Mouse (Mus musculus): ENCODE measurements around the gene Morn5. TPM values are rescaled to one million over a fixed set of nuclear protein-coding genes. Genes with fewer than 3 reads are reported as not detected.

Morn5 gene
- 1 to 10 TPM in 1 of 4 experiments, under 1 TPM in 3; 0.38 to 1.2 (median 0.57) TPM for total RNA-seq (2022)

DNA sequence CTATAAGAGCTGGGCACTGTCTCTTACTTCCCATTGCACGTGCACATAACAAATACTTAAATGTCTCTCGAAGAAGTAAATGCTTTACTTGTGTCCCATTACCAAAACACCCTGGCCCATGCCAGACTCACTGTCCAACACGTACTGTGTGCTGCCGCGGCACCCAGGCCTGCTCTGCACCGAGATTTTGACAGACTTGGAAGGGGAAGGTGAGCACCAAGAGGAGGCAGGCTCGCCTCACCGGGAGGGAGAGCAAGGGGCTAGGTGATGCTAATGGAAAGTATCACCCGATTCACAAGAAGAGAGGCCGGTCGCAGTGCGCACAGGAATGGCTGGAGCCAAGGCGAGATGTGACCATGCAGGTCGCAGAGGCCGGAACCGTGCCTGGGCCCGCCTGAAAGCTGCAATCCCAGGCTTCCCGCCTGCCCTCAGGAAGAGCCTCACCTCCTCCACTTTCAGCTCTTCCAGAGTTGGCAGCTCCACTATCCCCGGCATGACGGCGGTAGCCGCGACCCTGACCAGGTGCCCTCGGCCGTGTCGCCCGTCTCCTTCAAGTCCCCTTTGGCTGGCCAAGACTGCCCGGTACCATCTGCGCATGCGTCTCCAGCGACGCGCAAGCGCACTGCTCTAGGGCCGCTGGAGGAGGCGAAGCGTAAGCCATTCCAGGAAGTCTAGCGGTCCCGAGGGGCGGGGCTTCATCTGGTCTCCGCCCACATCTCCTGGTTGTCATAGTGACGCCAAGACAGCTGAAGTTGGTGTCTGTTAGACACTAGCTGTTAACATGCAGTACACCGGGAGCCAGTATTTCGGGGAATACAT, at the start of gene Morn5, which contains the start of gene Ndufa8:
Gene Morn5, plus strand, starts transcription at position 711 of the 819 bp plus-strand sequence.
Gene Ndufa8, minus strand, starts transcription at position 659 of the 819 bp plus-strand sequence.
- DNase-seq, result peak; percentile 97

DNA sequence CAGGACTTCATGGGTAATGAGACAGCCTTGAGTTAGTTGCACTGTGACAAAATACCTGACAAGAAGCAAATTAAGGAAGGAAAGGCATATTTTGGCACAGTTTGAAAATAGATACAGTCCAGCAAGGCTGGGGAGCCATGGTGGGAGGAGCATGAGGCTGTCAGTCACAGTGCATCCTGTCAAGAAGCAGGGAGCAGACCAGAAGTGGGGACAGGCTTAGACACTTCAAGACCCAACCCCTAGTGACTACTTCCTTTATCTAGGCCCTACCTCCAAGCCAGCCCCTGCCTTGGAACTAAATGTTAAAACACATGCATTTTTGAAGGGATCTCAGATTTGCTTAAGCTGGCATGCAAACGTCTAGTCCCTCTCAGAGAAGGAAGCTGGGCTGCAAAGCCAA, 48.9 kb upstream of the Morn5 start:
- no peak for DNase-seq

DNA sequence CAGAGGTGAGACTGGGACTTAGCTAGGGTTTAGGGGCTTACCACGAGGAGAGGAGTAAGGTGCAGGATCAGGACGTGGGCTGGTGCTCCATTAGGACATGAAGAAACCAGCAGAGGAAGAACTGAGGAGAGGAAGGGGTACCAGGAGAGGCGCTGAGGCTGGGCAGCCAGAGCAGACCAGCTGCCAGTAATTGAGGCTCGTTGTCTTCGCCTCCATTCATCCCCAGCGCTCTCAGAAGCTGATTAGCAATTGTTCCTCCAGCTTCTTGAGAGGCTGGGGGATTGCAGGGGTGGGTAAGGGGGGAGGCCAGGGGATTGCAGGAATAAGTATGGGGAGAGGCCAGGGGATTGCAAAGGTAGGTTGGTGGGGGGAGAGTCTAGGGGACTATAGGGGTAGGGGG, 47.1 kb upstream of the Morn5 start:
- no peak for DNase-seq

DNA sequence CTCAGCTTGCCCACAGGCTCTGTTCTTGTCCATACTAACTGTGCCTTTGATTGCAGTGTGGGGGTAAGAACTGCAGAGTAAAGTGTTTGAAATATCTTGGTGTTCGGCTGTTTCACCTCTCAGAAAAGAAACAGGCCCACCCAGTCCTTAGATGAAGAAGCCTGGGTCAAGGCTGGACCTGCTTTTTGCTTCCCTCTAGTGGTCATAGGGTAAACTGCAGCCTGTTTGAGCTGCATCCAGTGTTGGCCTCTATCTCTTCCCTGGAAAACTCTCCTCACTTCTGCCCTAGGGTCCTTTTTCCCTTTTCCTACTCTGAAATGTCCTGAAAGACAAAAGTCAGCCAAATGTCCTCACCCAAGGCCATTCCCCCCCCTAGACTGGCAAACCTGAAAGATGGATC, 41.2 kb upstream of the Morn5 start:
- DNase-seq, result no peak

- no peak for DNase-seq
These were observed 39.9 kb upstream of the Morn5 start for GRCm38 (mm10) chr2:36009386-36009785.

- no peak for DNase-seq
These were observed 38.7 kb upstream of the Morn5 start for GRCm38 (mm10) chr2:36010579-36010978.

- no peak for DNase-seq
These were observed 37.9 kb upstream of the Morn5 start for GRCm38 (mm10) chr2:36011331-36011825.

- DNase-seq, result peak; percentile 50
These were observed 36.2 kb upstream of the Morn5 start for GRCm38 (mm10) chr2:36013010-36013409.

GRCm38 (mm10) chr2:36021385-36022159, 27.7 kb upstream of the Morn5 start:
- DNase-seq, result peak; percentile 44

DNA sequence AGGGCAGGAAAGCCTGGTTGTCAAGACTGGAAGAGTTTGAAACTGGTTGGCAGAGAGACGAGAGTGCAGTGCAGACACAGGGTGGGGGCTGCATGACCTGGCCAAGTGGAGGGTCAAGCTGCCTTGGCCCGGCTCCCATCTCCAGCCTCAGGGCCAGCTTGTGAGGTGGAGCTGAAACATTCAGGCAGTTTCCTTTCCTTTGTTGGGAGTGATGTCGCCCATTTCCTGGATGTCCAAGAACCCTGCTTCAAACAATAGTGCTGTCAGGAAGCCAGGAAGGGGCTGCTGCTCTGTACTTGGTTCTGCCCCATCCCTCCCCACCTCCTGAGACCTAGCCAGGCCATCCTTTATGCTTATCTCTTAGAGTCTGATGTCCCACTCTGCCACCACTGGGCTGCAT, 26.0 kb upstream of the Morn5 start:
- peak; percentile 33 for DNase-seq

DNA sequence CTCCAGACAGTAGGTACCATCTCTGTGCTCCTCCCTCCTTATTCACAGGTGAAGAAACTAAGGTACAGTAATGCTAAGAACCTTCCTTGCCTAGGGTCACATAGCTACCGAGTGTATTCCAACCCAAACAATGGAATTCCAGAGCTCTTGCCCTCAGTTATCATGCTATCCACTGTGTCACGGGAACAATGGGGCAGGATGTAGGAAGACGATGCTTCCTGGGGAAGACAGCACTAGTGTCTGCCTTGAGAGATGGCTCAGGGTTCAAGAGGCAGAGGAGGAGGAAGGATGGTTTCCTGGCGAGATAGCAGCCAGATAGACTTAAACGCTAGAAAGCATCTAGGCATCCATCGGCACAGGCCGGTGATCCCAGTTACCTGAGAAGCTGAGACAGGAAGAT, 16.4 kb upstream of the Morn5 start:
- DNase-seq, result no peak

DNA sequence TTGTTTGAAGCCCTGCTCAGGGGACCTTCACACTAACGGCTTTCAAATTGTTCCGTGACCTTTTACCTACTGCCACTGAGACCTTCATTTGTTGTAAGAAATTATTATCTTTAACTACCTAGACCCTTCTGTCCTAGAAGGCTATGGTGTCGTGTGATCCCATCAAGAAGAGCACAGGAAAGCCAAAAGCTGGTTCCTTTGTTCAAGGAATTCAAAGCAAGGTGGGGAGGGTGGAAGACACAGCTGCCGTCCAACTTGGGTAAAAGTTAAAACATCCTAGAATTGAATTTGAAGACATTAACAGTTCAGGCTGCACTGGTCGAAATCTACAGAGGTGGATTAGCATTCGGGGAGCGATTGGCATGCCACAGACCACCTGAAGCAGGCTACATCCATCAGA, 15.3 kb upstream of the Morn5 start:
- DNase-seq, result no peak

DNA sequence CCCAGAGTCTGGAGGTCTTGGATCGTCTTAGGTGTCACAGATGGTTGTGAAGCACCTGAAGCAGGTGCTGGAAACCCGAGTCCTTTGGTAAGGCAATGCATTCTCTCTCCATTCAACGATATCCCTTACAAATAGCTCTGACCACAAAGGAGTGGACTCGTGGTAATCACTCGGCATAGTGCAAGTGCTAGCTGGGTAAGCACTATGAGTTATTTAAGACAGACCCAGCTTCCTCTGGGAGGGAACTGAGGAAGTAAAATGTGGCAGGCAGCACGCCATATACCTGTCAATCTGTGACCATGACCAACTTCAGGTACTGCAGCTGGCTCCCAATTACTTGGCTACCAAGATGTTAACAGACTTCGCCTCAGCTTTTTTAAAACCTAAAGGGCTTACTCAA, 14.4 kb upstream of the Morn5 start:
- DNase-seq, result no peak

DNA sequence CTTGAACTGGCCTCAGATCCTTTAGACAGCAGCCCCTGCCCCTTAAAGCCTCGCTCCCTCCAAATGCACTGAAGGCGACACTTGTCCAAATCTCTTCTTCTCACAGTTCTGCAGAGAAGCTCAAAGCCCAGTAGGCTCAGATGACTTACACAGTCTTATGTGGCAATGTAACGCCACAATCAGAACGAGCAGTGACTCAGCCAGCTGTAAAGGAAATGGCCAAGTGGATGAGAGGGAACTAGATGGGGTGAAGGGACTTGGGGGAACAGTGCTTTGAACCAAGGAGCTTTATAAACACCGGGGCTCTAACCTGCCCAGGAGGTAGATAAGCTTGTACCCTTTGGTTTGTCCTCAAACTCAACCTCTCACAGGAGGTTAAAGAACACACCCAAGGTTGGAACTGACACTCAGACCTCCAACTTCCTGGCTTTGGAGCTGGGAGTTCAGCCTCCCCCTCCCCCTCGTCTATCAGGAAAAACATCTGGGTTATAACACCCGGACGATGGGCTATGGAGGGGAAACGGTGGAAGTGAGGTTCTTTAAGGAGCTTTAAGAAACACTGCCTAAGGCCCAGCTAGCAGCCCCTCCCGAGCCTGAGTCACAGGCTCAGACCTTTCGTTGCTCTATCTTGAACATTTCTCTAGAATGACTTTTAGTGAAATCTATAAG, 13.7 kb upstream of the Morn5 start:
- no peak for DNase-seq

DNA sequence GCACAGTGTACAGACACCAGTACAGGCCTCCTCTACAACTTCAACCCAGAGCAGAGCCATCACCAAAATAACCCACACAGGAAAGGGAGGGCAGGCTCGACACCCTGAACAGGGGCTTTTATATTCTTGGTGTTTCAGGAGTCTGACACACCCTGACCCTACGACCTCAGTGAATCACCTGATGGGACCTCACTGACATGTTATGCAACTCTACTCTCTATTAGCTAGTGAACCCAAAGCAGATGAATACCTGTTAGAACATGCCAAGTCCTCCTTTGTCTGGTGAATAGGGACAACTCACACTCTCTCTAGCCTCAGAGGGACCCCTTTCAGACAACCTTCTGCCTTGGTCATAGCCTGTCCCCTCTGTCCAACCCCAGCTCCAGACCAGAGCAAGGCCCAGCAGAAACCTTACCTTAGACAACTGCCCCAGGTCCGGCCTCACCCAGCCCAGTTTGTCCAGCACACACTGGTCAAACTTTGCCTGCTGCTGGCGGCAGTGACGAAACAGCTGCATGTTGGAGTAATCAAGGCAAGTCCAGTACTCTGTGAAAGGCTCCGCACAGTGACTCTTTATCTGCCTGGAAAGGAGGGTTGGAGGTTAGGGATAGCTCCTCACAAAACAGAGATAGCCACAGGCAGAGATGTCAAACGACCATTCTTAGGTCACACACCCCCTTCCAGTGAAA, 9.8 kb upstream of the Morn5 start:
- no peak for DNase-seq

- DNase-seq, result no peak
These were observed 8.4 kb upstream of the Morn5 start for GRCm38 (mm10) chr2:36040872-36041271.

DNA sequence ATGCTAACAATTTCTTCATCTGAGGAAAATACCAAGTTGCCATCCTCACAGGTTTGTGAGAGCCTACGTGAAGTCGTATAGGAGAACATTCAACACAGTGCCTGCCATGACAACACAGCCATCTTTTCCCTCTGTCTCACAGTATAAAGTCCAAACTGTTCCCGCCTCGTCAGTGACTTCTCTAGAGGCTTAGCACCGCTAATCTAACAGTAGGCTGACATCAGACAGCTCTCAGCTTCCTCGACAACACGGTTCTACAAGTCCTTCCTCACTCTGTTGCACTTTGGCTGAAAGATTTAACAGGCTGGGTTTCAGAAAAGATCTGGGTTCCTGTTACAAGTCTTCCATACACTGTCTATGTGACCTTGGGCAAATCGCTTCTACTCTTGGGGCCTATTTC, 1.1 kb upstream of the Morn5 start:
- no peak for DNase-seq

- DNase-seq, result no peak
These were observed 303 bp downstream of the Morn5 start for GRCm38 (mm10) chr2:36049567-36049954.

GRCm38 (mm10) chr2:36053249-36053648, 4.0 kb downstream of the Morn5 start:
- DNase-seq, result no peak

- no peak for DNase-seq
These were observed 7.0 kb downstream of the Morn5 start for GRCm38 (mm10) chr2:36056248-36056647.

DNA sequence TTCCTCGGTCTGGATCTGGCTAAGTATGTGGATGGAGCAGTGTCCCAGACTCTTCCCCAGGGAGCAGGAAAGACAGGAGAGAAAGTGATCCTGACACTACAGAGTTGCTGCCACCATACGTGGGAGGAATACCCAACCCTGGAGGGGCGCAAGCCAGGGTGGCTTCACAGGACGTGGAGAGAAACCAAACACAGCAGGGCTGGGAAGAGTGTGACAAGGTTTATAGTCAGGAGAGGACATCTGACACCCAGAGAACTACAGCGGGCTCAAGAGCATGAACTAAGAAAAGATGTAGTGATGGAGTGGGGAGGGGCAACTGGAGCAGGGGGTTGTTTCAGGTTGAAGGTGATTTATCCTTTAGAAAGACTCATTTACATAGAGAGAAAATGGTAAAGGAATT, 12.2 kb downstream of the Morn5 start:
- DNase-seq, result no peak

DNA sequence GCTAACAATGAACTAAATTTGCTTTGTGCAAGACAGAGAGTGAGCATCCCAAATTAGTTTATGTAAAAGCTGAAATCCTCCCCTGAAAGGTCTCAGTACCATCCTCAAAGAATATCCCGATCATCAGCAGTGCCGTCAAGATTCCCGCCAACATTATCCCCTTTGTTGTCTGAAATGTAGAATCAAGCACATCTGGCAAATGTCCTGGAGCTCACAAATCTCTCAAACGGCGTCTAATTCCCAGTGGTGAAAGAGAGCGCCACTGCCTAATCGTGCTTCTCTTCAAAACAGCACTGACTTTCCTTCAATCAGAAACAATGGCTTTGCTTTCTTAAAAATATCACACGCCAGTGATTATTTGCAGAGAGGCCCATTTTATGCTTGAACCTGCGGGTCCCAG, 17.9 kb downstream of the Morn5 start:
- no peak for DNase-seq

All from adrenal gland, adult 8-10 months (tissue).